Mouse (Mus musculus) midbrain, postnatal 0 days (tissue): Measurements from ENCODE around the gene Ppp1r13b. TPM values are rescaled to one million over a fixed set of nuclear protein-coding genes. Genes with fewer than 3 reads are reported as not detected.
A peak's percentile ranks its signal among the peaks of the same experiment; 100 is the strongest.

ENCODE experiments used
- ATAC-seq: fragments of 200-750 bp; cut with Nextera tagmentation; 2 replicates; pipeline ENCODE4 v1.8.0; 2017; ENCODE audit warnings: moderate number of reproducible peaks, mild to moderate bottlenecking, moderate TSS enrichment, moderate library complexity; ENCODE audit not compliant: low FRiP score
- DNase-seq: peaks from one replicate; pipeline ENCODE4 v3.0.0-alpha.2; 2015; ENCODE audit warnings: low spot score
- H3K27ac ChIP-seq: fragments of 300-500 bp; sonication (generic); 2 replicates; pipeline ENCODE4 v1.5.1; 2014; ENCODE audit warnings: low read depth, mild to moderate bottlenecking, low read length, mixed read lengths
- H3K27me3 ChIP-seq: fragments of 300-500 bp; sonication (generic); 2 replicates; pipeline ENCODE4 v1.6.1; 2014; ENCODE audit warnings: low read length, control low read depth, mixed read lengths; ENCODE audit not compliant: insufficient read depth
- H3K36me3 ChIP-seq: fragments of 300-500 bp; sonication (generic); 2 replicates; pipeline ENCODE4 v1.6.1; 2014; ENCODE audit warnings: low read length, control low read depth, mixed read lengths; ENCODE audit not compliant: insufficient read depth
- H3K4me1 ChIP-seq: fragments of 300-500 bp; sonication (generic); 2 replicates; pipeline ENCODE4 v1.6.1; 2014; ENCODE audit warnings: mild to moderate bottlenecking, control low read depth, antibody characterized with exemption, low read length, mixed read lengths; ENCODE audit not compliant: insufficient read depth
- H3K4me2 ChIP-seq: fragments of 300-500 bp; sonication (generic); 2 replicates; pipeline ENCODE4 v1.6.1; 2014; ENCODE audit warnings: low read depth, mild to moderate bottlenecking, low read length, mixed read lengths; ENCODE audit not compliant: poor library complexity, severe bottlenecking
- H3K4me3 ChIP-seq: fragments of 300-500 bp; sonication (generic); 2 replicates; pipeline ENCODE4 v1.5.1; 2014; ENCODE audit warnings: low read depth, mild to moderate bottlenecking, low read length, moderate library complexity
- H3K9ac ChIP-seq: fragments of 300-500 bp; sonication (generic); replicated peaks from 2 replicates; pipeline ENCODE4 v1.6.1; 2014; ENCODE audit warnings: mild to moderate bottlenecking, low read length, moderate library complexity, mixed read lengths; ENCODE audit not compliant: poor library complexity, severe bottlenecking
- H3K9me3 ChIP-seq: fragments of 300-500 bp; sonication (generic); 2 replicates; pipeline ENCODE4 v1.6.1; 2016; ENCODE audit warnings: low read length, control low read depth
- CTCF ChIP-seq: IDR thresholded peaks from 2 replicates; pipeline ENCODE4 v1.5.1; 2016; ENCODE audit warnings: antibody characterized with exemption, mild to moderate bottlenecking
- whole genome bisulfite sequencing: fragments of 180-500 bp; shearing (Covaris S2); extraction: QIAGEN DNeasy Blood & Tissue Kit; methylation state at CpG from one replicate; pipeline ENCODE4 v1.1.7; 2014; 5-methylcytosine and 5-hydroxymethylcytosine counted together
- polyA plus RNA-seq: library from polyadenylated mRNA; unstranded; fragments of >200 nt; fragmentation: Nextera tagmentation; extraction: Ambion mirVana; gene quantifications from 2 replicates; pipeline ENCODE4 v1.2.1, GENCODE M21; 2015
- total RNA-seq: library from RNA; depleted of rRNA; stranded (reverse); fragments of >200 nt; gene quantifications from 2 replicates; pipeline ENCODE4 v1.2.3, GENCODE M21; 2014

Gene Ppp1r13b
- total and polyA plus RNA-seq, 2 experiments from 2014 or later: 47.0 to 79.3 TPM

DNA sequence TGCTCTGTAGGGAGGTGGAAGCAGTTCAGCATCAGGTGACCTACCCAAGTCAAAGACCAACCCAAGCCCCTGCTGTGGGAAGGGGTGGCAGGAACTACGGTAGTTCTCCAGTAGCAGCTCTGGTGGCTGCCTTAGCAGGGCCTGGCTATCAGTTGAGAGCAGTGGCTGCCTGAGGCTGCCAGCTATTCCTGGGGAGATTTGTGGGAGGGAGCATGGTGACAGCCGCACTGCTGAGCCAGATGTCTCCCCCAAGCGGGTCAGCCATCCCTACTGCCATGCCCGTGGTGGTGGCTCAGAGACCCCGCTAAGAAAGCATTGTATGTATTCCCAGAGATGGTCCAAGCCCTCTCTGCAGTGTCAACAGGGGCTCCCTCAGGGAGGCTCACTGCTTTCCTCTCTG lies 75.3 kb downstream of the Ppp1r13b start:
- Histone ChIP-seq H3K9me3 (no peaks in the 10 kb centered on the region), H3K36me3 (peaks cover 94% of the 10 kb centered on the region), H3K4me1 (no peaks in the 10 kb centered on the region), H3K4me2 (no peak overlapping the region), H3K9ac (no peak overlapping the region), H3K4me3 (no peak overlapping the region), H3K27ac (no peak overlapping the region), H3K27me3 (no peaks in the 10 kb centered on the region)
- whole genome bisulfite sequencing: 84% methylated on average over 5 of the region's 5 CpGs
- DNase-seq (no peak), ATAC-seq (no peak)
- no peak for TF ChIP-seq CTCF

DNA sequence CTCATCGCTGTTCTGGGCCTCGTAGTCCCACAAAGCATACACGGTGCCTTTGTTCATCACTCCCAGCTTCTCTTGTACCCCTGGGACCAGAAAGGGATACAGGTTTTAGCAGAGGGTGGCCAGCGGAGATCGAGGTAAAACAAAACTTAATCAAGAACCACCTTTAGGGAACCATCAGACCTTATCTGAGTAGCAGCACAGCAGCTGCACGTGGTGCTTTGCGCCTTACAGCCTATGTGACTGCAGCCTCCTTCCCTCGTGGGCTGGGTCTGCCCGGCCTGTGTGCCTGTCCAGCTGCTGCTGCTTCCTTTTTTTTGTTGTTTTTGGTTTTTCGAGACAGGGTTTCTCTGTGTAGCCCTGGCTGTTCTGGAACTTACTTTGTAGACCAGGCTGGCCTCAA lies 77.5 kb downstream of the Ppp1r13b start:
- H3K36me3 ChIP-seq: peaks cover 90% of the 10 kb centered on the region
- no peak overlapping the region for H3K4me3 ChIP-seq
- no peak for TF ChIP-seq CTCF
- H3K27me3 ChIP-seq: no peaks in the 10 kb centered on the region
- no peak for DNase-seq
- no peak overlapping the region for H3K27ac ChIP-seq
- H3K9ac ChIP-seq: no peak overlapping the region
- ATAC-seq: no peak
- H3K4me1 ChIP-seq: no peaks in the 10 kb centered on the region
- H3K9me3 ChIP-seq: no peaks in the 10 kb centered on the region
- no peak overlapping the region for H3K4me2 ChIP-seq
- 82% methylated on average over 10 of the region's 10 CpGs for WGBS

GRCm38 (mm10) chr12:111829954-111830353 lies 78.0 kb downstream of the Ppp1r13b start:
- WGBS: 73% methylated on average over 9 of the region's 9 CpGs
- H3K9me3 ChIP-seq: no peaks in the 10 kb centered on the region
- H3K4me3 ChIP-seq: no peak overlapping the region
- H3K27ac ChIP-seq: no peak overlapping the region
- ATAC-seq: no peak
- no peaks in the 10 kb centered on the region for H3K27me3 ChIP-seq
- H3K4me1 ChIP-seq: no peaks in the 10 kb centered on the region
- no peak for TF ChIP-seq CTCF
- H3K4me2 ChIP-seq: no peak overlapping the region
- H3K9ac ChIP-seq: no peak overlapping the region
- peaks cover 90% of the 10 kb centered on the region for H3K36me3 ChIP-seq
- DNase-seq: peak; percentile 49

- 29% methylated on average over 5 of the region's 5 CpGs for WGBS
- ATAC-seq (no peak), DNase-seq (peak; percentile 45)
- TF ChIP-seq CTCF: no peak
- Histone ChIP-seq H3K4me3 (no peak overlapping the region), H3K27me3 (no peaks in the 10 kb centered on the region), H3K4me1 (no peaks in the 10 kb centered on the region), H3K9me3 (no peaks in the 10 kb centered on the region), H3K4me2 (no peak overlapping the region), H3K27ac (no peak overlapping the region), H3K9ac (no peak overlapping the region), H3K36me3 (peaks cover 89% of the 10 kb centered on the region)
Observed at GRCm38 (mm10) chr12:111829447-111829846, 78.5 kb downstream of the Ppp1r13b start.

- H3K9ac ChIP-seq: no peak overlapping the region
- no peak overlapping the region for H3K4me2 ChIP-seq
- no peak overlapping the region for H3K4me3 ChIP-seq
- no peak for TF ChIP-seq CTCF
- H3K4me1 ChIP-seq: no peaks in the 10 kb centered on the region
- WGBS: 97% methylated on average over 12 of the region's 12 CpGs
- H3K27ac ChIP-seq: no peak overlapping the region
- ATAC-seq (no peak), DNase-seq (no peak)
- peaks cover 83% of the 10 kb centered on the region for H3K36me3 ChIP-seq
- H3K27me3 ChIP-seq: no peaks in the 10 kb centered on the region
- no peaks in the 10 kb centered on the region for H3K9me3 ChIP-seq
Observed at GRCm38 (mm10) chr12:111827556-111827955, 80.4 kb downstream of the Ppp1r13b start.

DNA sequence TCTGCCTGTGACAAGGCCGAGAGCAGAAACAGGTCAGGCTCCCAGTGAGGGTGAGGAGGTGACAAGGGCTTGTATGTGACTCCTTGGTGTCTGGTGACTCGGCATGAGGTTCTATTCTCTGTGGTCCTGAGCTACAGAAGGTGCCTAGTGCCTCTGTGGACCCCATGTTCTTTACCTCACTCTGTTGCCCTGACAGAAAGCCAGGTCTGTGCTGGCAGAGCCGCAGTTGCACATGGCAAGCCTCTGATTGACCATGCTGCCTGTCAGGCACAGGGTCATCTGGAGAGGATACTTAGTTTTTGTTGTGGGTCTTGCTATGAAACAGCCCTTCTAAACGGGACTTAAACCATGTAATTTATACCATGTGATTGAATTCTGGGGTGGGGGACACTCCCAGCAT lies 86.0 kb downstream of the Ppp1r13b start:
- Histone ChIP-seq H3K4me3 (no peak overlapping the region), H3K9me3 (no peaks in the 10 kb centered on the region), H3K27me3 (no peaks in the 10 kb centered on the region), H3K4me2 (no peak overlapping the region), H3K36me3 (peaks cover 31% of the 10 kb centered on the region), H3K9ac (no peak overlapping the region), H3K27ac (no peak overlapping the region), H3K4me1 (no peaks in the 10 kb centered on the region)
- 65% methylated on average over 4 of the region's 4 CpGs for WGBS
- no peak for TF ChIP-seq CTCF
- DNase-seq (no peak), ATAC-seq (no peak)
